Mouse (Mus musculus) liver, embryonic 15.5 days (tissue): Measurements from ENCODE around the gene Ttll9. TPM values are rescaled to one million over a fixed set of nuclear protein-coding genes. Genes with fewer than 3 reads are reported as not detected.

ENCODE experiments used
- ATAC-seq: fragments of 200-750 bp; cut with Nextera tagmentation; 2 replicates; pipeline ENCODE4 v1.8.0; 2017; ENCODE audit warnings: moderate number of reproducible peaks, mild to moderate bottlenecking, moderate library complexity; ENCODE audit not compliant: insufficient read depth
- H3K27ac ChIP-seq: fragments of 300-500 bp; sonication (generic); replicated peaks from 2 replicates; pipeline ENCODE4 v1.5.1; 2015; ENCODE audit warnings: mild to moderate bottlenecking, inconsistent platforms
- H3K27me3 ChIP-seq: fragments of 300-500 bp; sonication (generic); 2 replicates; pipeline ENCODE4 v1.6.1; 2015; ENCODE audit warnings: mild to moderate bottlenecking, inconsistent platforms
- H3K36me3 ChIP-seq: fragments of 300-500 bp; sonication (generic); replicated peaks from 2 replicates; pipeline ENCODE4 v1.6.1; 2015; ENCODE audit warnings: moderate library complexity, mild to moderate bottlenecking, inconsistent platforms
- H3K4me1 ChIP-seq: fragments of 300-500 bp; sonication (generic); replicated peaks from 2 replicates; pipeline ENCODE4 v1.6.1; 2015; ENCODE audit warnings: inconsistent platforms
- H3K4me2 ChIP-seq: fragments of 300-500 bp; sonication (generic); 2 replicates; pipeline ENCODE4 v1.6.1; 2015; ENCODE audit warnings: moderate library complexity, mild to moderate bottlenecking, inconsistent platforms
- H3K4me3 ChIP-seq: fragments of 300-500 bp; sonication (generic); replicated peaks from 2 replicates; pipeline ENCODE4 v1.5.1; 2015; ENCODE audit warnings: mild to moderate bottlenecking, inconsistent platforms
- H3K9ac ChIP-seq: fragments of 300-500 bp; sonication (generic); 2 replicates; pipeline ENCODE4 v1.6.1; 2015; ENCODE audit warnings: moderate library complexity, mild to moderate bottlenecking, inconsistent platforms
- H3K9me3 ChIP-seq: fragments of 300-500 bp; sonication (generic); replicated peaks from 2 replicates; pipeline ENCODE4 v1.6.1; 2016; ENCODE audit warnings: inconsistent platforms
- whole genome bisulfite sequencing: fragments of 180-500 bp; shearing (Covaris S2); methylation state at CpG from one replicate; pipeline ENCODE4 v1.1.7; 2015; ENCODE audit warnings: mixed read lengths; ENCODE audit not compliant: insufficient replicate concordance; 5-methylcytosine and 5-hydroxymethylcytosine counted together
- polyA plus RNA-seq: library from polyadenylated mRNA; unstranded; fragments of >200 nt; fragmentation: Nextera tagmentation; extraction: Ambion mirVana; gene quantifications from 2 replicates; pipeline ENCODE4 v1.2.1, GENCODE M21; 2015

Ttll9 gene
- polyA plus RNA-seq, 1 experiment from 2014 or later = 0.12 TPM

- Histone ChIP-seq H3K36me3 (no peaks in the 10 kb centered on the region), H3K9ac (no peak overlapping the region), H3K4me3 (no peak overlapping the region), H3K9me3 (no peaks in the 10 kb centered on the region), H3K4me2 (no peak overlapping the region), H3K27ac (no peak overlapping the region), H3K4me1 (no peaks in the 10 kb centered on the region), H3K27me3 (no peaks in the 10 kb centered on the region)
- ATAC-seq = no peak
- WGBS = 31% methylated on average over 9 of the region's 9 CpGs
These were observed 35.4 kb upstream of the Ttll9 start for GRCm38 (mm10) chr2:152926896-152927295.

- H3K27me3 ChIP-seq = no peaks in the 10 kb centered on the region
- no peak overlapping the region for H3K27ac ChIP-seq
- no peak overlapping the region for H3K4me3 ChIP-seq
- 19% methylated on average over 5 of the region's 5 CpGs for WGBS
- H3K9ac ChIP-seq = no peak overlapping the region
- no peaks in the 10 kb centered on the region for H3K36me3 ChIP-seq
- ATAC-seq = no peak
- no peaks in the 10 kb centered on the region for H3K4me1 ChIP-seq
- no peaks in the 10 kb centered on the region for H3K9me3 ChIP-seq
- H3K4me2 ChIP-seq = no peak overlapping the region
These were observed 34.9 kb upstream of the Ttll9 start for GRCm38 (mm10) chr2:152927371-152927770.

- H3K4me3 ChIP-seq = no peak overlapping the region
- H3K27me3 ChIP-seq = no peaks in the 10 kb centered on the region
- no peaks in the 10 kb centered on the region for H3K9me3 ChIP-seq
- ATAC-seq = no peak
- no peaks in the 10 kb centered on the region for H3K36me3 ChIP-seq
- no peak overlapping the region for H3K9ac ChIP-seq
- H3K4me2 ChIP-seq = no peak overlapping the region
- H3K4me1 ChIP-seq = no peaks in the 10 kb centered on the region
- H3K27ac ChIP-seq = 0 out of 2 replicates have a peak overlapping the region, but pooled peaks have one; percentile 24
- WGBS = 47% methylated on average over 14 of the region's 14 CpGs
These were observed 33.9 kb upstream of the Ttll9 start for GRCm38 (mm10) chr2:152928219-152928987.

GRCm38 (mm10) chr2:152928988-152929370 is 33.3 kb upstream of the Ttll9 start:
- Histone ChIP-seq H3K27me3 (no peaks in the 10 kb centered on the region), H3K9me3 (no peaks in the 10 kb centered on the region), H3K27ac (no peak overlapping the region), H3K4me1 (no peaks in the 10 kb centered on the region), H3K4me3 (no peak overlapping the region), H3K36me3 (no peaks in the 10 kb centered on the region), H3K4me2 (no peak overlapping the region), H3K9ac (no peak overlapping the region)
- 32% methylated on average over 3 of the region's 3 CpGs for WGBS
- ATAC-seq = no peak

GRCm38 (mm10) chr2:152930276-152930675 is 32.0 kb upstream of the Ttll9 start:
- Histone ChIP-seq H3K9me3 (no peaks in the 10 kb centered on the region), H3K27me3 (no peaks in the 10 kb centered on the region), H3K4me3 (no peak overlapping the region), H3K36me3 (no peaks in the 10 kb centered on the region), H3K4me1 (no peaks in the 10 kb centered on the region), H3K9ac (no peak overlapping the region), H3K27ac (no peak overlapping the region), H3K4me2 (no peak overlapping the region)
- ATAC-seq = no peak
- whole genome bisulfite sequencing = 34% methylated on average over 2 of the region's 2 CpGs

- Histone ChIP-seq H3K9ac (no peak overlapping the region), H3K27me3 (no peaks in the 10 kb centered on the region), H3K4me2 (no peak overlapping the region), H3K4me3 (no peak overlapping the region), H3K27ac (no peak overlapping the region), H3K4me1 (no peaks in the 10 kb centered on the region), H3K36me3 (no peaks in the 10 kb centered on the region), H3K9me3 (no peaks in the 10 kb centered on the region)
- WGBS = 67% methylated on average over 12 of the region's 12 CpGs
- no peak for ATAC-seq
These were observed 30.7 kb upstream of the Ttll9 start for GRCm38 (mm10) chr2:152931456-152932160.

DNA sequence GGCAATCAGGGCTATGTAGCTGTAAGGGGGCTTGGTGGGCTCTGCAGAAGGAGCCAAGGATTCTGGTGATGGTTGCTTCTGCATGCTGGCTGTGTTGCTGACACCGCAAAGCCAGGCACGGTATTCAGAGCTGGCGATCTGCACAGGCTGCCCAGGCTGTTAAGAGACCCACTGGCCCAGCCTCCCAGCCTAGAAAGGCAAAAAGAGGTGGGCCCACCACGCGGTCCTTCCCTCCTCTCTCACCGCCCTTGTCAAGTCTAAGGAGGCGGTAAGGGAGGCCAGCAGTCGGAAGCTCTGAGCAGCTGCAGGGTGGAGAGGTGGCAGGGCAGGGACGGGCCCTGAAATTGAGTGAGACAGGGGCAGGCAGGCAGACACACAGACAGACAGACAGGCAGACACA is 29.2 kb upstream of the Ttll9 start, which contains the start of gene Foxs1:
Foxs1 (minus strand) TSS at position 161 of the 400 bp plus-strand sequence.
- no peaks in the 10 kb centered on the region for H3K4me1 ChIP-seq
- H3K4me3 ChIP-seq = no peak within 1 kb of the TSS
- H3K36me3 ChIP-seq = no peaks in the 10 kb centered on the region
- H3K27ac ChIP-seq = no peak within 1 kb of the TSS
- H3K9ac ChIP-seq = no peak within 1 kb of the TSS
- H3K27me3 ChIP-seq = no peaks in the 10 kb centered on the region
- H3K9me3 ChIP-seq = no peaks in the 10 kb centered on the region
- no peak within 1 kb of the TSS for H3K4me2 ChIP-seq
- 26% methylated on average over 9 of the region's 9 CpGs for WGBS
- peak; percentile 18; the same call in 1 of the 2 replicates for ATAC-seq

DNA sequence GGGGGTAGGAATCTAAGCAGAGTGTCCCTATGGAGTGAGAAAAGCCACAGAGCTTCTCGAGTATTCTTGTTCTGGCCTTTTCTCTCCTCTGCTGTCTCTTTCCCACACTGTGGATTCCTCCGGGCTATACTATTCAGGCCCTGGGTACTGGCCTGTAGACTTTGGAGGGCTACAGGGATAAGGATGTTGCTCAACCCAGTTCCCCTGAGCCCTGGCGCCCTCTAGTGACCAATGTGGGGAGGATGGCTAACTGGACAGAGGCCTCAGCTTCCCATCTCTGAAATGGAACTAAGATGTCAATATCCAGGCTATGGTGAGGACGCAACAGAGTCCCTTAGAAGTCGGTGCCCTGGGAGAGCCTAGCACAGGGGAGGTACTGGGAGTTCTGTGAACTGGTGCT is 28.7 kb upstream of the Ttll9 start:
- Histone ChIP-seq H3K9me3 (no peaks in the 10 kb centered on the region), H3K4me3 (no peak overlapping the region), H3K27ac (no peak overlapping the region), H3K36me3 (no peaks in the 10 kb centered on the region), H3K4me2 (no peak overlapping the region), H3K27me3 (no peaks in the 10 kb centered on the region), H3K9ac (no peak overlapping the region), H3K4me1 (no peaks in the 10 kb centered on the region)
- WGBS = 19% methylated on average over 5 of the region's 5 CpGs
- no peak for ATAC-seq

DNA sequence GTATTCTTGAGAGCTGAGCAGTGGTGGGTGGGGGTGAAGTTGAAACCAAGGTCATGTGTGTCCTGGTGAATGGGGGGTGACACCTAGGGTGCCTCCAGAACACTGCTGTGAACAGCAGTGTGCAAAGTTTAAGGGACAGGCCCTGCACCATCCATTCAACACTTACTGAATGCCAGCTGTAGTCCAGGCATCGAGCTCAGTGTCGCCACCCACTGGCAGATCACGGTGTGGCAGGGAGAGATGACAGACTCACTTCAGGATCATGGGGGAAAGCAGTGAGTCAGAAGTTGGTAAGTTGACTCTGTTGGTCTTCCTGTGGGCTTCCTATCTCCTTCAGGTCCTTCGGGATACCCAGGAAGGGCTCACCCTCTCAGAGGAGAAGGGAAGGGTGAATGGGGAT is 22.4 kb upstream of the Ttll9 start:
- Histone ChIP-seq H3K27me3 (peaks cover 54% of the 10 kb centered on the region), H3K4me1 (no peaks in the 10 kb centered on the region), H3K4me2 (no peak overlapping the region), H3K9ac (no peak overlapping the region), H3K27ac (no peak overlapping the region), H3K36me3 (no peaks in the 10 kb centered on the region), H3K9me3 (no peaks in the 10 kb centered on the region), H3K4me3 (no peak overlapping the region)
- whole genome bisulfite sequencing = 3% methylated on average over 4 of the region's 4 CpGs
- no peak for ATAC-seq

DNA sequence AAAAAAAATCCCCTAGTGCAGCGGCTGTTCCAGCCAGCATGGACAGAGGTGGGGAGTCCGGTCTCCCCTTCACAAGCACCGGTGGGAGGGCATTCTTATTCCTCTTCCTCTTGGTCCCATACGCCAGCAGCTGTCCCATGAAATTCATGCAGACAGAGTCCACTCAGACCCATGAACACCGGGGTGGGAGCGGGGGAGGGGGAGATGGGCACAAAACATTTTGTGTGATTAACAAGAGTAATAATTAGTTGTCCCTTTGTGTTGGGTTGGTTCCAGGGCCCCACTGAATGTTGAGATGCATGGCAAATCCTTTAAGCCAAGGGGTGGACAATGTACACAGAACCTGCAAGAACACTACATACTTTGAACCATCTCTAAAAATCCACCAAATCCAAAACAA is 21.2 kb upstream of the Ttll9 start:
- H3K4me2 ChIP-seq = no peak overlapping the region
- no peak for ATAC-seq
- no peak overlapping the region for H3K27ac ChIP-seq
- no peak overlapping the region for H3K9ac ChIP-seq
- no peaks in the 10 kb centered on the region for H3K4me1 ChIP-seq
- H3K36me3 ChIP-seq = no peaks in the 10 kb centered on the region
- H3K27me3 ChIP-seq = peaks cover 67% of the 10 kb centered on the region
- no peak overlapping the region for H3K4me3 ChIP-seq
- 49% methylated on average over 6 of the region's 6 CpGs for WGBS
- no peaks in the 10 kb centered on the region for H3K9me3 ChIP-seq

DNA sequence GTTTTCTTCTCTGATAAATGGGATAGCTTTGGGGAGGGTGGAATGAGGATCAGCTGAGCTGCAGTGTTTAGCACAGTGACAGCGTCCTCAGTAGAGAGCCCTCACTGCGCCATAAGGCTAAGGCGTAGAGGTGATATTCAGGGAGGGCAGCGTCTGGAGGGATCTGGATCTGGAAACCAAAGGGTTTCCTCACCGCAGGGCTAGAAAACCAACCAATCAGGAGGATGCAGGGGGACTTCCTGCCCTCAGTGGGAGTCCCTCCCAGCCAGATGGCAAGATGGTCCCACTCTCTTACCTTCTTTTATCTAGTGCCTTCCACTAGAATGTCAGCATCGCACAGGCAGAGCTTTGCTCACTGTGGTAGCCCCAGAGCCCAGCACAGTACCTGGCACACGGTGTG is 20.5 kb upstream of the Ttll9 start:
- no peaks in the 10 kb centered on the region for H3K36me3 ChIP-seq
- H3K4me1 ChIP-seq = no peaks in the 10 kb centered on the region
- peaks cover 73% of the 10 kb centered on the region for H3K27me3 ChIP-seq
- H3K9me3 ChIP-seq = no peaks in the 10 kb centered on the region
- no peak overlapping the region for H3K4me2 ChIP-seq
- ATAC-seq = no peak
- H3K4me3 ChIP-seq = no peak overlapping the region
- 18% methylated on average over 7 of the region's 7 CpGs for WGBS
- H3K9ac ChIP-seq = no peak overlapping the region
- no peak overlapping the region for H3K27ac ChIP-seq
